Mouse (Mus musculus): ENCODE measurements around the gene Bcl11a. TPM values are rescaled to one million over a fixed set of nuclear protein-coding genes. Genes with fewer than 3 reads are reported as not detected.

Gene Bcl11a
- total and polyA plus RNA-seq, 2 experiments from 2014 or later = 32.3 to 73.5 TPM

GRCm38 (mm10) chr11:24180040-24180439, 102.2 kb downstream of the Bcl11a start:
- Histone ChIP-seq H3K36me3 (ENCODE audit: insufficient read depth, low read length) (no peaks in the 10 kb centered on the region), H3K4me2 (ENCODE audit: low read depth, low read length) (no peak overlapping the region), H3K4me1 (ENCODE audit: insufficient read depth, low read length) (no peaks in the 10 kb centered on the region), H3K9ac (replicated peaks; ENCODE audit: low read length) (no peak overlapping the region), H3K27me3 (ENCODE audit: insufficient read depth, low read length) (no peaks in the 10 kb centered on the region), H3K4me3 (ENCODE audit: low read length) (no peak overlapping the region), H3K9me3 (ENCODE audit: low read length) (no peaks in the 10 kb centered on the region), H3K27ac (no peak overlapping the region)
- no peak for TF ChIP-seq CTCF (IDR thresholded peaks at IDR 0.05; ENCODE audit: low read depth)
- 25% methylated on average over 7 of the region's 7 CpGs for WGBS
- DNase-seq (ENCODE audit: low spot score) (no peak), ATAC-seq (no peak)

GRCm38 (mm10) chr11:24183501-24183900, 105.6 kb downstream of the Bcl11a start:
- no peaks in the 10 kb centered on the region for H3K36me3 ChIP-seq (ENCODE audit: insufficient read depth, low read length)
- WGBS = 89% methylated on average over 7 of the region's 7 CpGs
- no peaks in the 10 kb centered on the region for H3K9me3 ChIP-seq (ENCODE audit: low read length)
- H3K27me3 ChIP-seq (ENCODE audit: insufficient read depth, low read length) = no peaks in the 10 kb centered on the region
- H3K4me2 ChIP-seq (ENCODE audit: low read depth, low read length) = no peak overlapping the region
- no peak overlapping the region for H3K9ac ChIP-seq (replicated peaks; ENCODE audit: low read length)
- H3K4me3 ChIP-seq (ENCODE audit: low read length) = no peak overlapping the region
- no peak overlapping the region for H3K27ac ChIP-seq
- H3K4me1 ChIP-seq (ENCODE audit: insufficient read depth, low read length) = no peaks in the 10 kb centered on the region
- DNase-seq (ENCODE audit: low spot score) (no peak), ATAC-seq (no peak)
- no peak for TF ChIP-seq CTCF (IDR thresholded peaks at IDR 0.05; ENCODE audit: low read depth)

- H3K9me3 ChIP-seq (ENCODE audit: low read length) = no peaks in the 10 kb centered on the region
- H3K4me1 ChIP-seq (ENCODE audit: insufficient read depth, low read length) = no peaks in the 10 kb centered on the region
- no peak overlapping the region for H3K9ac ChIP-seq (replicated peaks; ENCODE audit: low read length)
- no peak overlapping the region for H3K4me3 ChIP-seq (ENCODE audit: low read length)
- ATAC-seq (no peak), DNase-seq (ENCODE audit: low spot score) (no peak)
- no peak overlapping the region for H3K4me2 ChIP-seq (ENCODE audit: low read depth, low read length)
- TF ChIP-seq CTCF (IDR thresholded peaks at IDR 0.05; ENCODE audit: low read depth) = peak; percentile 7; the same call in 1 of the 2 replicates
- no peak overlapping the region for H3K27ac ChIP-seq
- WGBS = 77% methylated on average over 5 of the region's 5 CpGs
- no peaks in the 10 kb centered on the region for H3K36me3 ChIP-seq (ENCODE audit: insufficient read depth, low read length)
- H3K27me3 ChIP-seq (ENCODE audit: insufficient read depth, low read length) = no peaks in the 10 kb centered on the region
Observed at GRCm38 (mm10) chr11:24184932-24185331, 107.1 kb downstream of the Bcl11a start.

GRCm38 (mm10) chr11:24190411-24190810, 112.6 kb downstream of the Bcl11a start:
- no peak overlapping the region for H3K4me2 ChIP-seq (ENCODE audit: low read depth, low read length)
- H3K9me3 ChIP-seq (ENCODE audit: low read length) = no peaks in the 10 kb centered on the region
- no peak for DNase-seq (ENCODE audit: low spot score)
- no peak for ATAC-seq
- no peak overlapping the region for H3K9ac ChIP-seq (replicated peaks; ENCODE audit: low read length)
- H3K4me3 ChIP-seq (ENCODE audit: low read length) = no peak overlapping the region
- 86% methylated on average over 3 of the region's 3 CpGs for WGBS
- H3K27me3 ChIP-seq (ENCODE audit: insufficient read depth, low read length) = no peaks in the 10 kb centered on the region
- no peak overlapping the region for H3K27ac ChIP-seq
- no peaks in the 10 kb centered on the region for H3K36me3 ChIP-seq (ENCODE audit: insufficient read depth, low read length)
- no peak for TF ChIP-seq CTCF (IDR thresholded peaks at IDR 0.05; ENCODE audit: low read depth)
- no peaks in the 10 kb centered on the region for H3K4me1 ChIP-seq (ENCODE audit: insufficient read depth, low read length)

GRCm38 (mm10) chr11:24196460-24197190, 118.8 kb downstream of the Bcl11a start:
- WGBS = 66% methylated on average over 4 of the region's 4 CpGs
- Histone ChIP-seq H3K9ac (replicated peaks; ENCODE audit: low read length) (no peak overlapping the region), H3K4me1 (ENCODE audit: insufficient read depth, low read length) (no peaks in the 10 kb centered on the region), H3K4me2 (ENCODE audit: low read depth, low read length) (no peak overlapping the region), H3K9me3 (ENCODE audit: low read length) (no peaks in the 10 kb centered on the region), H3K4me3 (ENCODE audit: low read length) (no peak overlapping the region), H3K36me3 (ENCODE audit: insufficient read depth, low read length) (no peaks in the 10 kb centered on the region), H3K27ac (no peak overlapping the region), H3K27me3 (ENCODE audit: insufficient read depth, low read length) (no peaks in the 10 kb centered on the region)
- no peak for ATAC-seq
- TF ChIP-seq CTCF (IDR thresholded peaks at IDR 0.05; ENCODE audit: low read depth) = no peak
- peak; percentile 12 for DNase-seq (ENCODE audit: low spot score)

GRCm38 (mm10) chr11:24197424-24197823, 119.6 kb downstream of the Bcl11a start:
- Histone ChIP-seq H3K27me3 (ENCODE audit: insufficient read depth, low read length) (no peaks in the 10 kb centered on the region), H3K4me3 (ENCODE audit: low read length) (no peak overlapping the region), H3K4me1 (ENCODE audit: insufficient read depth, low read length) (no peaks in the 10 kb centered on the region), H3K36me3 (ENCODE audit: insufficient read depth, low read length) (no peaks in the 10 kb centered on the region), H3K4me2 (ENCODE audit: low read depth, low read length) (no peak overlapping the region), H3K9me3 (ENCODE audit: low read length) (no peaks in the 10 kb centered on the region), H3K27ac (no peak overlapping the region), H3K9ac (replicated peaks; ENCODE audit: low read length) (no peak overlapping the region)
- no peak for TF ChIP-seq CTCF (IDR thresholded peaks at IDR 0.05; ENCODE audit: low read depth)
- DNase-seq (ENCODE audit: low spot score) (no peak), ATAC-seq (no peak)
- 48% methylated on average over 1 of the region's 1 CpGs for WGBS

GRCm38 (mm10) chr11:24199560-24199959, 121.7 kb downstream of the Bcl11a start:
- no peaks in the 10 kb centered on the region for H3K9me3 ChIP-seq (ENCODE audit: low read length)
- H3K27me3 ChIP-seq (ENCODE audit: insufficient read depth, low read length) = no peaks in the 10 kb centered on the region
- H3K27ac ChIP-seq = no peak overlapping the region
- H3K4me1 ChIP-seq (ENCODE audit: insufficient read depth, low read length) = no peaks in the 10 kb centered on the region
- WGBS = 93% methylated on average over 3 of the region's 3 CpGs
- ATAC-seq (no peak), DNase-seq (ENCODE audit: low spot score) (no peak)
- TF ChIP-seq CTCF (IDR thresholded peaks at IDR 0.05; ENCODE audit: low read depth) = no peak
- H3K36me3 ChIP-seq (ENCODE audit: insufficient read depth, low read length) = no peaks in the 10 kb centered on the region
- H3K4me3 ChIP-seq (ENCODE audit: low read length) = no peak overlapping the region
- H3K4me2 ChIP-seq (ENCODE audit: low read depth, low read length) = no peak overlapping the region
- H3K9ac ChIP-seq (replicated peaks; ENCODE audit: low read length) = no peak overlapping the region
